Mouse (Mus musculus) thymus, postnatal 25 days (tissue): ENCODE measurements around the gene Slc2a12.

Experiments
- DNase-seq: peaks from one replicate; pipeline ENCODE4 v3.0.0; 2022

Slc2a12 gene

GRCm38 (mm10) chr10:22668509-22668908 is 23.7 kb downstream of the Slc2a12 start:
- no peak for DNase-seq

GRCm38 (mm10) chr10:22674176-22674575 is 29.4 kb downstream of the Slc2a12 start:
- DNase-seq: no peak

GRCm38 (mm10) chr10:22675848-22676630 is 31.2 kb downstream of the Slc2a12 start:
- no peak for DNase-seq

- no peak for DNase-seq
These were observed 51.4 kb downstream of the Slc2a12 start for GRCm38 (mm10) chr10:22696236-22696635.

- DNase-seq: no peak
These were observed 52.1 kb downstream of the Slc2a12 start for GRCm38 (mm10) chr10:22696864-22697263.

GRCm38 (mm10) chr10:22698158-22698953 is 53.5 kb downstream of the Slc2a12 start:
- DNase-seq: no peak

- DNase-seq: no peak
These were observed 54.9 kb downstream of the Slc2a12 start for GRCm38 (mm10) chr10:22699487-22700335.

- no peak for DNase-seq
These were observed 56.0 kb downstream of the Slc2a12 start for GRCm38 (mm10) chr10:22700773-22701172.

- no peak for DNase-seq
These were observed 56.9 kb downstream of the Slc2a12 start for GRCm38 (mm10) chr10:22701485-22702315.

GRCm38 (mm10) chr10:22703844-22704243 is 59.0 kb downstream of the Slc2a12 start:
- DNase-seq: no peak

- DNase-seq: no peak
These were observed 63.5 kb downstream of the Slc2a12 start for GRCm38 (mm10) chr10:22708190-22708843.

- no peak for DNase-seq
These were observed 65.5 kb downstream of the Slc2a12 start for GRCm38 (mm10) chr10:22710173-22710777.

- DNase-seq: no peak
These were observed 68.1 kb downstream of the Slc2a12 start for GRCm38 (mm10) chr10:22712955-22713354.

GRCm38 (mm10) chr10:22714520-22714919 is 69.7 kb downstream of the Slc2a12 start:
- DNase-seq: peak; percentile 51

- peak; percentile 19 for DNase-seq
These were observed 73.7 kb downstream of the Slc2a12 start for GRCm38 (mm10) chr10:22718475-22718874.

GRCm38 (mm10) chr10:22720781-22721529 is 76.1 kb downstream of the Slc2a12 start:
- DNase-seq: no peak

GRCm38 (mm10) chr10:22725166-22725565 is 80.4 kb downstream of the Slc2a12 start:
- no peak for DNase-seq

GRCm38 (mm10) chr10:22726295-22726694 is 81.5 kb downstream of the Slc2a12 start:
- DNase-seq: no peak

GRCm38 (mm10) chr10:22728257-22728656 is 83.4 kb downstream of the Slc2a12 start:
- DNase-seq: no peak

- peak; percentile 42 for DNase-seq
These were observed 85.6 kb downstream of the Slc2a12 start for GRCm38 (mm10) chr10:22730266-22730991.
